Mouse (Mus musculus) forebrain, embryonic 10.5 days (tissue): ENCODE data around the gene Cyfip1. TPM values are rescaled to one million over a fixed set of nuclear protein-coding genes. Genes with fewer than 3 reads are reported as not detected.

Experiments used
- DNase-seq: peaks from one replicate; pipeline ENCODE4 v3.0.0-alpha.2; 2017; ENCODE audit warnings: low spot score; ENCODE audit errors: extremely low spot score
- H3K27ac ChIP-seq: fragments of 300-500 bp; sonication (generic); 2 replicates; pipeline ENCODE4 v1.5.1; 2016; ENCODE audit warnings: mild to moderate bottlenecking
- H3K27me3 ChIP-seq: fragments of 300-500 bp; sonication (generic); 2 replicates; pipeline ENCODE4 v1.6.1; 2016; ENCODE audit warnings: mild to moderate bottlenecking; ENCODE audit not compliant: poor library complexity, severe bottlenecking
- H3K36me3 ChIP-seq: fragments of 300-500 bp; sonication (generic); replicated peaks from 2 replicates; pipeline ENCODE4 v1.6.1; 2016; ENCODE audit warnings: mild to moderate bottlenecking, moderate library complexity
- H3K4me1 ChIP-seq: fragments of 300-500 bp; sonication (generic); 2 replicates; pipeline ENCODE4 v1.6.1; 2016
- H3K4me3 ChIP-seq: fragments of 300-500 bp; sonication (generic); 2 replicates; pipeline ENCODE4 v1.5.1; 2016; ENCODE audit warnings: mild to moderate bottlenecking, moderate library complexity
- H3K9me3 ChIP-seq: fragments of 300-500 bp; sonication (generic); 2 replicates; pipeline ENCODE4 v1.6.1; 2016; ENCODE audit warnings: mild to moderate bottlenecking, moderate library complexity
- WGBS: fragments of 180-500 bp; shearing (Covaris S2); methylation state at CpG from one replicate; pipeline ENCODE4 v1.1.7; 2016; 5-methylcytosine and 5-hydroxymethylcytosine counted together
- polyA plus RNA-seq: library from polyadenylated mRNA; unstranded; fragments of >200 nt; fragmentation: Nextera tagmentation; extraction: Ambion mirVana; gene quantifications from 2 replicates; pipeline ENCODE4 v1.2.1, GENCODE M21; 2016

The Cyfip1 gene
- polyA plus RNA-seq: 87.6 and 88.4 TPM in 2 replicates

GRCm38 (mm10) chr7:55841445-55841844 lies at the start of gene Cyfip1:
Cyfip1 (plus strand) TSS chr7:55841745.
- 52% methylated on average over 7 of the region's 7 CpGs for WGBS
- no peaks in the 10 kb centered on the region for H3K27me3 ChIP-seq
- no peaks in the 10 kb centered on the region for H3K9me3 ChIP-seq
- peak within 1 kb of the TSS; percentile 96 for H3K27ac ChIP-seq
- peaks cover 12% of the 10 kb centered on the region for H3K36me3 ChIP-seq
- peaks cover 18% of the 10 kb centered on the region for H3K4me1 ChIP-seq
- H3K4me3 ChIP-seq: peak within 1 kb of the TSS; percentile 75
- no peak for DNase-seq

DNA sequence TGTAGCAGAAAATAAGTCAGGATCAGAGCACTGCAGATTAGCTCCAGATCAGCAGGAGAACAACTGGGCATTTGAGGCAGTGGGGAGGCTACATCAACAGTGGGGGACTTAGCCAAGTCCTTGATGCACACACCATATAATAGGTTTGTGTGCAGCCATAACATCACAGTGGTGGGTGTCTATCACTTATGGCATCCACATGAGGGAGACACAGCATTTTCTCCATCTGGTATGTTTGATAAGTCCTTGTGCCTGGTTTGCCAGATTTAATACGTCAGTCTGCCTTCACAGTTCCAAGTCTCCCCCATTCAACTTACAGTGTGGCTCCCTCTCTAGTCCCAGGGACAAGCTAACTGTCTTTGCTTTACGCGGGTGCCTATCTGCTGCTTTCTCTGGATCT lies 49.3 kb upstream of the Cyfip1 start:
- no peak overlapping the region for H3K4me3 ChIP-seq
- no peaks in the 10 kb centered on the region for H3K9me3 ChIP-seq
- peak overlapping the region; percentile 44; the same call in 1 of the 2 replicates for H3K27ac ChIP-seq

DNA sequence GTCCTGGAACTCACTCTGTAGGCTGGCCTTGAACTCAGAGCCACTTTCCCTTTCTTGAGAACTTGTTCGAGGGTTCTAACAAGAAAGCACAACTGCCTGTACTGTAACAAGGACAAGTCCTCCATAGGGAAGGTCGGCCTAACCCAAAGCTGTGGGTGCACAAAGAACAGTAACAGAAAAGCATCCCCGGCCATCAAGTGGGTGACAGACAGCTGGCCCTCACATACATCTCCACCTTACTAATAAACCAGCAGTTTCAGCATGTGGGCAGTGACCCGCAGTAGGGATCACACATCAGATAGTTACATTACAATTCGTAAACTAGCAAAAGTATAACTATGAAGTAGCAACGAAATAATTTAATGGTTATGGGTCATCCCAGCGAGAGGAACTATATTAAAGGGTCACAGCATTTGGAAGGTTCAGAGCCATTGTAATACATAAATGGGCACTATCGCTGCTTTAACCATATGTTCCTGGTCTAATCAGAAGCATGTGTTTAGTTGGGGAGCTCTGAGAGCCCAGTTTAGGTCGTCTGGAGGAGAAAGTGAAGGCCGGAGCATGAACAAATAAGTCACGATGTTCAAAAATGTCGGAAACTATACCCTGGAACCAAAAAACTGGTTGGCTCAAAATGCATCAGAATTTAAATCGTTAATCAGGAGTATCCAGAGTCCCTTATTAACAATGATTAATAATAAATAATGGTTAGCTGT lies 48.2 kb upstream of the Cyfip1 start:
- H3K27me3 ChIP-seq: no peaks in the 10 kb centered on the region
- 38% methylated on average over 13 of the region's 13 CpGs for WGBS
- peaks cover 19% of the 10 kb centered on the region for H3K4me1 ChIP-seq
- H3K36me3 ChIP-seq: peaks cover 27% of the 10 kb centered on the region
- no peak for DNase-seq
- no peaks in the 10 kb centered on the region for H3K9me3 ChIP-seq
- peak overlapping the region; percentile 79 for H3K4me3 ChIP-seq
- peak overlapping the region; percentile 95 for H3K27ac ChIP-seq

More for the DNA sequence above, 49.3 kb upstream of the Cyfip1 start:
- WGBS: 95% methylated on average over 3 of the region's 3 CpGs
- no peak for DNase-seq
- Histone ChIP-seq H3K27me3 (no peaks in the 10 kb centered on the region), H3K4me1 (peaks cover 19% of the 10 kb centered on the region), H3K36me3 (peaks cover 16% of the 10 kb centered on the region)

- peak within 1 kb of the TSS; percentile 95 for H3K27ac ChIP-seq
- WGBS: under 1% methylated on average over 51 of the region's 51 CpGs
Measured at GRCm38 (mm10) chr7:55793952-55794603, 47.5 kb upstream of the Cyfip1 start, which contains the start of gene Tubgcp5. Tubgcp5 (plus strand) TSS chr7:55794154.

DNA sequence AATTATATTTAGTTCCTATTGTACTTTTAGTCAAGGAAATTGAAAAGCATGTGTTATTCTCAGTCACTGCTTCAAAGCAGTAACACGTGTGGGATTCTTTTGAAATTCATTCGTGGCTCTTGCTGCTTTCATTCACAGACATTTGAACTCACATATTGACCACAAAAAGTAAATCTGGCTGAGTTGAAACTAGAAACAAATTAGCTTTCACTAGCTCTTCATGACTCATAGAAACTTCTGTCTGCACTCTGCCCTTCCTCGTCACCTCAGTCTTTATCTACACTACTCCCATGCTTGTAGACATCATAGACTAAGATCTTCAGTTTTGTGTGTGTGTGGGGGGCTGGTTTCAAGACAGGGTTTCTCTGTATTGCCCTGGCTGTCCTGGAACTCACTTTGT lies 41.6 kb upstream of the Cyfip1 start:
- no peak for DNase-seq
- peaks cover 5% of the 10 kb centered on the region for H3K4me1 ChIP-seq
- no peaks in the 10 kb centered on the region for H3K27me3 ChIP-seq
- H3K9me3 ChIP-seq: no peaks in the 10 kb centered on the region
- H3K36me3 ChIP-seq: peaks cover 93% of the 10 kb centered on the region
- H3K27ac ChIP-seq: no peak overlapping the region
- 90% methylated on average over 3 of the region's 3 CpGs for WGBS
- H3K4me3 ChIP-seq: no peak overlapping the region

More at GRCm38 (mm10) chr7:55793952-55794603, 47.5 kb upstream of the Cyfip1 start, which contains the start of gene Tubgcp5:
- Histone ChIP-seq H3K4me3 (peak within 1 kb of the TSS; percentile 79), H3K27me3 (no peaks in the 10 kb centered on the region), H3K4me1 (peaks cover 19% of the 10 kb centered on the region), H3K36me3 (peaks cover 34% of the 10 kb centered on the region), H3K9me3 (no peaks in the 10 kb centered on the region)
- peak; percentile 98 for DNase-seq

DNA sequence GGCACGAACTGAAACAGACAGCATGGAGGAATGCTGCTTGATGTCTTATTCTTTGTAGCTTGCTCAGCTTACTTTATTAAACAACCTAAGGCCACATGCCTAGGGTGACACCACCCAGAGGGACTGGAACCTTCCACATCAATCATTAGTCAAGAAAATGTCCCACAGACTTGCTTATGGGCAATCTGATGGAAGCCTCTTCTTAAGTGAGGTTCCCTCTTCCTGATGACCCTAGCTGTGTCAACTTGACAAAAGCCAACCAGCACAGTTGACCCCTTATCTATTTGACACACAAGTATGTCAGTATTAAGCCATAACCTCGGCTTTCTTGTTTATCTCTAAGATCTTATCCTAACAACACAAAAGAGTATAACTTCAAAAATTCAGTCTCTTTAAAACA lies 31.6 kb upstream of the Cyfip1 start:
- Histone ChIP-seq H3K9me3 (no peaks in the 10 kb centered on the region), H3K27me3 (no peaks in the 10 kb centered on the region), H3K27ac (no peak overlapping the region), H3K4me3 (no peak overlapping the region), H3K4me1 (no peaks in the 10 kb centered on the region), H3K36me3 (peaks cover 99% of the 10 kb centered on the region)
- DNase-seq: no peak
- WGBS: 95% methylated on average over 2 of the region's 2 CpGs

DNA sequence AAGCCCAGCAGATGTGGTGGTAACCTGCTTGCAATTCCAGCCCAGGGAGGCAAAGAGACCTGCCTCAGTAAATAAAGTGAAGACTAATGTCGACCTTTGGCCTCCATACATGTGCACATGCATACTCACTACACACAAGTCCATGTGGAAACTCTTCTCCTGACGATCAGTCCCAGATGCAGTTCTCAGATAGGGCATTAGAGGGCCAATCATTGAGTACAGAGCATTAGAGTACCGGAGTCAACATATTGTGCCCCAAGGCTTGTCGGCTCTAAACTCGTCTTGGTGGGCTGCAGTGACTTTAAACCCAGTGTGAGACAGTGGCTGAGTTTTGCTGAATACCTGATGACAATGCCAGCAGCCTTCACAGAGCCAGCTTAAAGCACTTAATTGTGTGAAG lies 17.1 kb upstream of the Cyfip1 start:
- Histone ChIP-seq H3K27ac (no peak overlapping the region), H3K9me3 (no peaks in the 10 kb centered on the region), H3K4me3 (no peak overlapping the region), H3K4me1 (no peaks in the 10 kb centered on the region), H3K36me3 (peaks cover 100% of the 10 kb centered on the region), H3K27me3 (no peaks in the 10 kb centered on the region)
- DNase-seq: no peak
- 87% methylated on average over 5 of the region's 5 CpGs for WGBS

DNA sequence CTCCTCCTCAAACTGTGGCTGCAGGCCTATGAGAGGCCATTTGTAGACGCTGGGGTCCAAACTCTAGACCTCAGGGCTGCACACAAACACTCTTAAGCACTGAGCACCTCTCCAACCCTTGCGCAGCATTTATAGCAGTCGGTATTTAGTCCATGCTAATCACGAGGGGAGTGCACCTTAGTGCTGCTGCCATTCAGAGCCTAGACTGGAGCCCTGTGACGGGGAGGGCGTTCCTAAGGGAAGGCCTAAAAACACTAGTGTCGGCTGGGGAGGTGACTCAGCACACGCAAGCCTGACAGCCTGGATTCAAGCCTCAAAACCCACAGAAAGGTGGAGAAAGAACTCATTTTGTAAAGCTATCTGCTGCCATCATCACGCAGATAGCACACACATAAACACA lies 14.0 kb upstream of the Cyfip1 start:
- H3K36me3 ChIP-seq: peaks cover 92% of the 10 kb centered on the region

DNA sequence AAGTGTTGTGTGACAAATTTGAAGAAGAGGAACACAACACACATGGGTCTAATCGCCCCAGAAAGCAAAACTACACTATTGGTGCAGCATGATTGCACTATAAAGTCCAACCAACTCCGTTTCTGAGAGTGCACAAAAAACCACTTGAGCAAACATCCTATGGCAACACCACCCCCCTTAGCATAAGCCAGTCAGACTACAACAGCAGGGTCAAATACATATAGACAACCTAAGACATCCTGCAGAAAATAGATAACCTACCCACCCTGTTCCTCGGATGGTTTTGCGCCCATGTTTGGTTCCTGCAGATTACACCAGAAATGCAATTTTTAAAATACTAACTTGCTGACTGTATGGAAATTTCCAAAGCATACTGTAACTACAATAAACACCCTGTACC lies 4.7 kb upstream of the Cyfip1 start:
- WGBS: 84% methylated on average over 4 of the region's 4 CpGs
- H3K9me3 ChIP-seq: no peaks in the 10 kb centered on the region
- H3K36me3 ChIP-seq: peaks cover 11% of the 10 kb centered on the region
- no peak overlapping the region for H3K27ac ChIP-seq
- no peak for DNase-seq
- H3K4me3 ChIP-seq: no peak overlapping the region
- H3K4me1 ChIP-seq: peaks cover 8% of the 10 kb centered on the region
- no peaks in the 10 kb centered on the region for H3K27me3 ChIP-seq

More for the DNA sequence above, 14.0 kb upstream of the Cyfip1 start:
- H3K9me3 ChIP-seq: no peaks in the 10 kb centered on the region
- H3K4me3 ChIP-seq: no peak overlapping the region
- DNase-seq: no peak
- WGBS: 92% methylated on average over 9 of the region's 9 CpGs
- no peaks in the 10 kb centered on the region for H3K4me1 ChIP-seq
- H3K27me3 ChIP-seq: no peaks in the 10 kb centered on the region
- no peak overlapping the region for H3K27ac ChIP-seq

- Histone ChIP-seq H3K9me3 (no peaks in the 10 kb centered on the region), H3K36me3 (peaks cover 12% of the 10 kb centered on the region), H3K27me3 (no peaks in the 10 kb centered on the region), H3K27ac (peak overlapping the region; percentile 96), H3K4me1 (peaks cover 18% of the 10 kb centered on the region), H3K4me3 (peak overlapping the region; percentile 75)
- DNase-seq: peak; percentile 87
- under 1% methylated on average over 40 of the region's 47 CpGs for WGBS
Measured at GRCm38 (mm10) chr7:55841977-55842503, 495 bp downstream of the Cyfip1 start.

DNA sequence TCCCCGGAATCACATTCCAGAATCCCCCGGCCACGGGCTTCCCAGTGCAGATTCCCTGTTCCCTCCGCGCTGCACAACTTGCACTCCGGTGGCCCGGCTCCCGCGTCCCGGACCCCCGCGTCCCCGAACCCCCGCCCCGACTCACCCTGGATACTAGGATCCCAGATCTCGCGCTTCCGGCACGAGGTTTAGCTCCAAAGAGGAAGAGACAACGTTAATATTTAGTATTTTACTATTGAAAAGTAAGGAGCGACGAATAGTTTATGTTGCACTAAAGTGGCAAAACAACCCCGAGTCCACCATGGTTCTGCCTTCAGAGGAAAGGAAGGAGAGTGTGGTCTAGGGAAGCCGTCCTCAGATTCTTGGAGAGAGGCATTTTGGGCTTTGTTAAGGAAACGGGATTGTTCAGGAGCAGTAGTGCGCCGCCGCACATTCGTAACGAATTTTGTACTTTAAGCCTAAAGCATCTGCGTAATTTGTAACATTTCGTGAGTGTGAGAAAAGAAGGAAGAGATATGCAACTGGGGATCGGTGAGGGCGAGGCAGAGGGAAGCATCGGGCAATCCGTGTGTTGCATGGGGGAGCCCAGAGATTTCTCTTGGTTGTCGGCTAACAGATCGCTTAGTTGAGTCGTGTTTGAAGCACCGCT lies 1.1 kb downstream of the Cyfip1 start:
- H3K9me3 ChIP-seq: no peaks in the 10 kb centered on the region
- H3K27me3 ChIP-seq: no peaks in the 10 kb centered on the region
- H3K27ac ChIP-seq: peak overlapping the region; percentile 96
- under 1% methylated on average over 40 of the region's 40 CpGs for WGBS
- H3K4me3 ChIP-seq: peak overlapping the region; percentile 75
- DNase-seq: no peak
- H3K4me1 ChIP-seq: peaks cover 18% of the 10 kb centered on the region
- H3K36me3 ChIP-seq: peaks cover 12% of the 10 kb centered on the region

DNA sequence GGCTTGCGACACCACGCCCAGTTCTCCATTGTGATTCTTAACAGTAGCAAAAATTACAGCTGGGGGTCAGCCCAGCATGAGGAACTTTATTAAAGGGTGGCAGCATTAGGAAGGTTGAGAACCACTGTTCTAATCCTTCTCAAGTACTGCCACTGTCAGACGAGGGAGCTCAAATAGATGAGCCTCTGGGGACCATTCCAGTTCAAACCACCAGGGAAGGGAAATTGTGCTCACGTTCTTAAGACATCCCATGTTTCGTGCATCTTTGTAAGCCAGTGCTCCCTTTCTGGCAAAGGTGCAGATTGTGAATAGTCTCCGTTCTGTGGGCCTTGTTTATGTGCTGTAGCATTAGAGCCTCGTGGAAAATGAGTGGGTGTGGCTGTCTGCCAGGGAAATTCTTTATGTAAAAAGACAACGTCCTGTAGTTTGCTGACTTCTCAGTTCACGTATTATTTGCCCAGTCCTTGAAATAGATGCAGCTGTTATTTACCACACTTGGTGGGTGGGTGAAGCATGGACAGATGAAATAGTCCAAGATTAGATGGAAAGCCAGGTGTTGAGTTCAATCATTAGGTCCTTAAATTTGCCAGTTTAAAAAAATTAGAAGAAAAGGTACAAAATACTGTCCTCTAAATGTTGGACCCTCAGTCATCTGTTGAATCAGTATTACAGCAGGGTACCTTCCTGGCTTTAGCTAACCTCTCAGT lies 5.2 kb downstream of the Cyfip1 start:
- H3K4me1 ChIP-seq: peaks cover 39% of the 10 kb centered on the region
- no peak overlapping the region for H3K4me3 ChIP-seq
- H3K36me3 ChIP-seq: peaks cover 15% of the 10 kb centered on the region
- H3K9me3 ChIP-seq: no peaks in the 10 kb centered on the region
- 88% methylated on average over 9 of the region's 9 CpGs for WGBS
- H3K27ac ChIP-seq: no peak overlapping the region
- no peaks in the 10 kb centered on the region for H3K27me3 ChIP-seq
- no peak for DNase-seq
